Mouse (Mus musculus) CH12.LX (cell line): ENCODE data around the gene Mid1. TPM values are rescaled to one million over a fixed set of nuclear protein-coding genes. Genes with fewer than 3 reads are reported as not detected.

Source experiments
- DNase-seq: peaks from one replicate; pipeline ENCODE4 v3.0.0-alpha.2; 2013; ENCODE audit errors: extremely low read depth
- H3K27ac ChIP-seq: 2 replicates; pipeline ENCODE4 v1.5.1; 2012; ENCODE audit warnings: low read depth, mild to moderate bottlenecking, control low read depth, moderate library complexity; ENCODE audit not compliant: insufficient read depth
- H3K27me3 ChIP-seq: replicated peaks from 2 replicates; pipeline ENCODE3; 2012; ENCODE audit warnings: inconsistent platforms
- H3K36me3 ChIP-seq, 2 experiments: replicated peaks in 1 of 2; 2 replicates each; pipeline versions ENCODE3 to v1.6.1; 2012; ENCODE audit warnings: inconsistent platforms in 1 of 2, low read length in 1 of 2, mild to moderate bottlenecking in 1 of 2, mixed read lengths in 1 of 2, moderate library complexity in 1 of 2; ENCODE audit not compliant: control insufficient read depth in 1 of 2, insufficient read depth in 1 of 2
- H3K4me1 ChIP-seq, 2 experiments: 2 replicates each; pipeline ENCODE4 v1.6.1; 2012; ENCODE audit warnings: inconsistent platforms in 1 of 2, moderate library complexity in 1 of 2; ENCODE audit not compliant: insufficient read depth in 2 of 2, control insufficient read depth in 1 of 2
- H3K4me2 ChIP-seq: 2 replicates; pipeline ENCODE4 v1.6.1; 2012; ENCODE audit warnings: low read depth, mild to moderate bottlenecking, control low read depth; ENCODE audit not compliant: poor library complexity, insufficient read depth, severe bottlenecking
- H3K4me3 ChIP-seq, 3 experiments: fragments of 150-350 bp in 1 of 3; sonication (generic) in 1 of 3; replicated peaks in 1 of 3; 2 replicates each; pipeline versions ENCODE3 to v1.5.1; 2011 to 2012; ENCODE audit warnings: low read depth in 2 of 3, low read length in 2 of 3, mild to moderate bottlenecking in 2 of 3, moderate library complexity in 2 of 3, control low read depth in 1 of 3, improper control_type of control experiment in 1 of 3, inconsistent platforms in 1 of 3, mixed read lengths in 1 of 3; ENCODE audit not compliant: poor library complexity in 1 of 3
- H3K79me2 ChIP-seq: replicated peaks from 2 replicates; pipeline ENCODE4 v1.6.1; 2012; ENCODE audit warnings: mild to moderate bottlenecking, moderate library complexity; ENCODE audit not compliant: control insufficient read depth, poor library complexity, insufficient read depth, severe bottlenecking; ENCODE audit errors: extremely low read depth
- H3K9ac ChIP-seq: 2 replicates; pipeline ENCODE4 v1.6.1; 2012; ENCODE audit warnings: low read depth, mild to moderate bottlenecking, control low read depth, moderate library complexity; ENCODE audit not compliant: insufficient read depth
- H3K9me3 ChIP-seq: replicated peaks from 2 replicates; pipeline ENCODE3; 2012; ENCODE audit warnings: low read length, inconsistent platforms, mixed read lengths
- BHLHE40 ChIP-seq: IDR thresholded peaks from 2 replicates; pipeline ENCODE4 v1.6.1; 2011; ENCODE audit warnings: mild to moderate bottlenecking, low read depth, low read length, improper control_type of control experiment
- CHD2 ChIP-seq: IDR thresholded peaks from 2 replicates; pipeline ENCODE4 v1.6.1; 2011; ENCODE audit warnings: low read length, improper control_type of control experiment
- E2F4 ChIP-seq: IDR thresholded peaks from 2 replicates; pipeline ENCODE4 v1.6.1; 2011; ENCODE audit warnings: low read depth, low read length, improper control_type of control experiment; ENCODE audit not compliant: insufficient replicate concordance
- ETS1 ChIP-seq: conservative IDR thresholded peaks from 2 replicates; pipeline ENCODE4 v1.6.1; 2012; ENCODE audit warnings: low read depth, mild to moderate bottlenecking, inconsistent platforms, low read length, improper control_type of control experiment, moderate library complexity
- GABPA ChIP-seq: IDR thresholded peaks from 2 replicates; pipeline ENCODE4 v1.6.1; 2012; ENCODE audit warnings: low read depth, low read length, improper control_type of control experiment, inconsistent platforms; ENCODE audit not compliant: insufficient replicate concordance
- HCFC1 ChIP-seq: IDR thresholded peaks from 2 replicates; pipeline ENCODE4 v1.6.1; 2012; ENCODE audit warnings: low read depth, mild to moderate bottlenecking, inconsistent platforms, low read length, improper control_type of control experiment
- IRF4 ChIP-seq: IDR thresholded peaks from 2 replicates; pipeline ENCODE4 v1.6.1; 2014; ENCODE audit warnings: low read depth, mild to moderate bottlenecking, inconsistent platforms, low read length, improper control_type of control experiment
- JUN ChIP-seq: IDR thresholded peaks from 2 replicates; pipeline ENCODE4 v1.6.1; 2011; ENCODE audit warnings: low read depth, mild to moderate bottlenecking, low read length, improper control_type of control experiment, moderate library complexity; ENCODE audit not compliant: insufficient read depth
- MAFK ChIP-seq: IDR thresholded peaks from 2 replicates; pipeline ENCODE4 v1.6.1; 2011; ENCODE audit warnings: low read length, improper control_type of control experiment; ENCODE audit not compliant: insufficient replicate concordance
- MAX ChIP-seq: IDR thresholded peaks from 2 replicates; pipeline ENCODE4 v1.6.1; 2011; ENCODE audit warnings: low read length, improper control_type of control experiment
- MEF2A ChIP-seq: IDR thresholded peaks from 2 replicates; pipeline ENCODE4 v1.6.1; 2014; ENCODE audit warnings: low read depth, mild to moderate bottlenecking, inconsistent platforms, low read length, improper control_type of control experiment, borderline replicate concordance
- MXI1 ChIP-seq: IDR thresholded peaks from 2 replicates; pipeline ENCODE4 v1.6.1; 2011; ENCODE audit warnings: mild to moderate bottlenecking, low read depth, low read length, improper control_type of control experiment
- NELFE ChIP-seq: IDR thresholded peaks from 2 replicates; pipeline ENCODE4 v1.6.1; 2011; ENCODE audit warnings: low read depth, low read length, improper control_type of control experiment
- NRF1 ChIP-seq: IDR thresholded peaks from 2 replicates; pipeline ENCODE4 v1.6.1; 2014; ENCODE audit warnings: low read depth, mild to moderate bottlenecking, inconsistent platforms, low read length, improper control_type of control experiment, moderate library complexity
- PAX5 ChIP-seq: IDR thresholded peaks from 2 replicates; pipeline ENCODE4 v1.6.1; 2012; ENCODE audit warnings: low read length, inconsistent platforms, mixed read lengths
- POLR2A ChIP-seq: IDR thresholded peaks from 2 replicates; pipeline ENCODE4 v1.6.1; 2011; ENCODE audit warnings: low read depth, mild to moderate bottlenecking, improper control_type of control experiment, low read length
- POLR2AphosphoS2 ChIP-seq: IDR thresholded peaks from 2 replicates; pipeline ENCODE4 v1.6.1; 2011; ENCODE audit warnings: low read depth, low read length, improper control_type of control experiment
- RCOR1 ChIP-seq: conservative IDR thresholded peaks from 2 replicates; pipeline ENCODE4 v1.6.1; 2012; ENCODE audit warnings: low read depth, mild to moderate bottlenecking, inconsistent platforms, low read length, improper control_type of control experiment
- SIN3A ChIP-seq: IDR thresholded peaks from 2 replicates; pipeline ENCODE4 v1.6.1; 2012; ENCODE audit warnings: low read length, improper control_type of control experiment, inconsistent platforms
- TCF12 ChIP-seq: IDR thresholded peaks from 2 replicates; pipeline ENCODE4 v1.6.1; 2014; ENCODE audit warnings: low read depth, mild to moderate bottlenecking, inconsistent platforms, low read length, improper control_type of control experiment
- UBTF ChIP-seq: IDR thresholded peaks from 2 replicates; pipeline ENCODE4 v1.6.1; 2012; ENCODE audit warnings: low read depth, mild to moderate bottlenecking, inconsistent platforms, low read length, improper control_type of control experiment, moderate library complexity
- USF2 ChIP-seq: conservative IDR thresholded peaks from 2 replicates; pipeline ENCODE4 v1.6.1; 2011; ENCODE audit warnings: low read depth, low read length, improper control_type of control experiment
- ZC3H11A ChIP-seq: IDR thresholded peaks from 2 replicates; pipeline ENCODE4 v1.6.1; 2012; ENCODE audit warnings: low read depth, mild to moderate bottlenecking, inconsistent platforms, low read length, improper control_type of control experiment
- ZKSCAN1 ChIP-seq: IDR thresholded peaks from 2 replicates; pipeline ENCODE4 v1.6.1; 2012; ENCODE audit warnings: low read depth, inconsistent platforms, low read length, improper control_type of control experiment, borderline replicate concordance
- ZNF384 ChIP-seq: IDR thresholded peaks from 2 replicates; pipeline ENCODE4 v1.6.1; 2012; ENCODE audit warnings: low read depth, low read length, improper control_type of control experiment, inconsistent platforms
- dilution Hi-C: fragments of 300-500 bp; cut with MboI; formaldehyde crosslinking; loops from 2 replicates; pipeline ENCODE4 v1.14.3; 2020; ENCODE audit warnings: low sequenced_read_pairs; ENCODE audit not compliant: extremely low pct_unique_long_range_greater_than_20kb, extremely low pct_ligation_motif_present
- in situ Hi-C: fragments of 300-500 bp; cut with MboI; formaldehyde crosslinking; loops from 3 replicates; pipeline ENCODE4 v1.14.3; 2019; ENCODE audit warnings: low sequenced_read_pairs, low pct_ligation_motif_present, low pct_unique_long_range_greater_than_20kb, mixed read lengths
- polyA plus RNA-seq: library from polyadenylated mRNA; unstranded; fragments of >175 nt; gene quantifications from 2 replicates; pipeline ENCODE4 v1.2.1, GENCODE M21; 2012; ENCODE audit warnings: low read depth; ENCODE audit not compliant: insufficient read length
- total RNA-seq, 2 experiments: library from RNA; depleted of rRNA; stranded (reverse); fragments of 300-350 nt in 1 of 2; fragments of >200 nt in 1 of 2; gene quantifications; 2 replicates each; pipeline ENCODE4 v1.2.3; 2012 to 2014

Gene Mid1
- total and polyA plus RNA-seq, 3 experiments: 3.3 to 15.0 (median 6.2) TPM

DNA sequence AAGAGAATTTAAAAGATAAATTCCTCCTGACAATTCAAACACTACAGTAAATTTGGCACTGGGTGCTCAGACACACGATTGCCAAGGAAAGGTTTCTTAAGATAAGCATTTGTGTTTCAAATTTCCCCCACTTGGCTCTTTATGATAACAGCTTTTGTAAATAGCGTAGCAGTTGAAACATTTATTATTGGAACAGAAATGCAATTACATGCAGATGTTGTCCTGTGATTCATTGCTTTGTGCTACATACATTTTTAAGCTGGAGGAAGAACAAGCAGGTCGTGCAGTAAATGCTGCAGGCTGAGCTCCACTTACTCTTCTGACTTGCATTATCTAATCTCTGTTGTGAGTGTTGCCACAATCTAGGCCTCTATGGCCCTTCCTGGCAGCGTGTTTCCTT, 8.7 kb upstream of the Mid1 start:
- no peaks in the 10 kb centered on the region for H3K4me1 ChIP-seq
- DNase-seq: no peak
- dilution Hi-C loops (no loop called here), in situ Hi-C loops (no loop called here)
- no peak overlapping the region for H3K9ac ChIP-seq
- no peaks in the 10 kb centered on the region for H3K79me2 ChIP-seq
- no peak overlapping the region for H3K4me3 ChIP-seq
- H3K27ac ChIP-seq: no peak overlapping the region
- no peaks in the 10 kb centered on the region for H3K36me3 ChIP-seq
- no peak overlapping the region for H3K4me2 ChIP-seq
- no peaks in the 10 kb centered on the region for H3K9me3 ChIP-seq
- TF ChIP-seq IRF4: no peak
- no peak for TF ChIP-seq MAFK
- no peak for TF ChIP-seq POLR2A
- TF ChIP-seq SIN3A: no peak
- TF ChIP-seq BHLHE40: no peak
- no peak for TF ChIP-seq MAX
- no peak for TF ChIP-seq RCOR1
- no peak for TF ChIP-seq JUN
- TF ChIP-seq PAX5: no peak
- no peak for TF ChIP-seq ZNF384
- TF ChIP-seq CHD2: no peak
- TF ChIP-seq TCF12: no peak
- TF ChIP-seq MEF2A: no peak
- no peak for TF ChIP-seq HCFC1
- no peak for TF ChIP-seq ZC3H11A
- TF ChIP-seq NELFE: no peak
- no peak for TF ChIP-seq ETS1
- TF ChIP-seq ZKSCAN1: no peak
- TF ChIP-seq GABPA: no peak
- H3K27me3 ChIP-seq: no peaks in the 10 kb centered on the region

DNA sequence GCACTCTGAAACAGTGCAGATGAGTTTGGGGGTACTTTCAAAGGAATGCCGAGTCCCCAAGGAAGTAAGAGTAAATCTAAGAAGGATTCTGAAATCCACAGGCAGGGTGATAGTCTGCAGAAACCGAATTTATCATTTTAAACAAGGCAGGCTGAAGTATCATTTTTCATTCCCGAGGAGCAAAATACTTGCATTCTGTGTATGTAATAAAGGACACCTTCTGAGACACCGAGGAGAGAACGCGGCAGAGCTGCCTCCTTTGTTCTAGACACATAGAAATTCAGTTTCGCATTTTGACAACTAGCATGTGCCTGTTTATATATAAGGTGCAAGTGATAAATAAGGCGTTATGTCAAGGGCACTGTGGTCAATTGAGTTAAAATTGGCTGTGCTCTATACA, 732 bp downstream of the Mid1 start:
- no peaks in the 10 kb centered on the region for H3K79me2 ChIP-seq
- peaks cover 0 to 11% of the 10 kb centered on the region in 2 experiments; a peak in 1 of 4 replicates for H3K4me1 ChIP-seq
- dilution Hi-C loops (no loop called here), in situ Hi-C loops (no loop called here)
- no peaks in the 10 kb centered on the region for H3K36me3 ChIP-seq
- no peak for TF ChIP-seq BHLHE40
- TF ChIP-seq NRF1: no peak
- TF ChIP-seq USF2: no peak
- no peak for TF ChIP-seq E2F4
- no peak for TF ChIP-seq MXI1
- no peak for TF ChIP-seq IRF4
- TF ChIP-seq MEF2A: no peak
- no peak for TF ChIP-seq POLR2AphosphoS2
- TF ChIP-seq UBTF: no peak
- no peak for DNase-seq
- H3K27ac ChIP-seq: no peak overlapping the region
- H3K9me3 ChIP-seq: no peaks in the 10 kb centered on the region
- no peak overlapping the region for H3K9ac ChIP-seq
- H3K4me3 ChIP-seq: no peak overlapping the region
- no peaks in the 10 kb centered on the region for H3K27me3 ChIP-seq
- peak overlapping the region; percentile 24; the same call in 1 of the 2 replicates for H3K4me2 ChIP-seq
